Mouse (Mus musculus) liver, embryonic 11.5 days (tissue): ENCODE measurements around the gene Ncf2. TPM values are rescaled to one million over a fixed set of nuclear protein-coding genes. Genes with fewer than 3 reads are reported as not detected.

Experiments used
- ATAC-seq: fragments of 200-750 bp; cut with Nextera tagmentation; replicated peaks from 2 replicates; pipeline ENCODE4 v1.8.0; 2017; ENCODE audit warnings: moderate number of reproducible peaks, mild to moderate bottlenecking, moderate TSS enrichment, moderate library complexity; ENCODE audit not compliant: low FRiP score
- DNase-seq: peaks from one replicate; pipeline ENCODE4 v3.0.0-alpha.2; 2017; ENCODE audit warnings: low spot score
- H3K27ac ChIP-seq: fragments of 300-500 bp; sonication (generic); 2 replicates; pipeline ENCODE4 v1.5.1; 2014; ENCODE audit warnings: mild to moderate bottlenecking, low read depth, low read length, control low read depth
- H3K27me3 ChIP-seq: fragments of 300-500 bp; sonication (generic); replicated peaks from 2 replicates; pipeline ENCODE4 v1.6.1; 2014; ENCODE audit warnings: low read length, mixed read lengths; ENCODE audit not compliant: control insufficient read depth, insufficient read depth
- H3K36me3 ChIP-seq: fragments of 300-500 bp; sonication (generic); 2 replicates; pipeline ENCODE4 v1.6.1; 2014; ENCODE audit warnings: mild to moderate bottlenecking, low read length, moderate library complexity, mixed read lengths; ENCODE audit not compliant: control insufficient read depth, insufficient read depth
- H3K4me1 ChIP-seq: fragments of 300-500 bp; sonication (generic); replicated peaks from 2 replicates; pipeline ENCODE4 v1.6.1; 2014; ENCODE audit warnings: low read length, mixed read lengths; ENCODE audit not compliant: control insufficient read depth, insufficient read depth
- H3K4me2 ChIP-seq: fragments of 300-500 bp; sonication (generic); 2 replicates; pipeline ENCODE4 v1.6.1; 2014; ENCODE audit warnings: mild to moderate bottlenecking, control low read depth, moderate library complexity
- H3K4me3 ChIP-seq: fragments of 300-500 bp; sonication (generic); 2 replicates; pipeline ENCODE4 v1.5.1; 2014; ENCODE audit warnings: low read depth, low read length, control low read depth
- H3K9ac ChIP-seq: fragments of 300-500 bp; sonication (generic); 2 replicates; pipeline ENCODE4 v1.6.1; 2014; ENCODE audit warnings: low read depth, low read length, control low read depth
- H3K9me3 ChIP-seq: fragments of 300-500 bp; sonication (generic); 2 replicates; pipeline ENCODE4 v1.6.1; 2016; ENCODE audit warnings: low read length, inconsistent platforms, mixed read lengths; ENCODE audit not compliant: control insufficient read depth
- WGBS: fragments of 180-500 bp; shearing (Covaris S2); extraction: QIAGEN DNeasy Blood & Tissue Kit; methylation state at CpG from one replicate; pipeline ENCODE4 v1.1.7; 2014; 5-methylcytosine and 5-hydroxymethylcytosine counted together
- polyA plus RNA-seq: library from polyadenylated mRNA; unstranded; fragments of >200 nt; fragmentation: Nextera tagmentation; extraction: Ambion mirVana; gene quantifications from 2 replicates; pipeline ENCODE4 v1.2.1, GENCODE M21; 2014

Ncf2 gene
- 12.6 and 13.9 TPM in 2 replicates for polyA plus RNA-seq

DNA sequence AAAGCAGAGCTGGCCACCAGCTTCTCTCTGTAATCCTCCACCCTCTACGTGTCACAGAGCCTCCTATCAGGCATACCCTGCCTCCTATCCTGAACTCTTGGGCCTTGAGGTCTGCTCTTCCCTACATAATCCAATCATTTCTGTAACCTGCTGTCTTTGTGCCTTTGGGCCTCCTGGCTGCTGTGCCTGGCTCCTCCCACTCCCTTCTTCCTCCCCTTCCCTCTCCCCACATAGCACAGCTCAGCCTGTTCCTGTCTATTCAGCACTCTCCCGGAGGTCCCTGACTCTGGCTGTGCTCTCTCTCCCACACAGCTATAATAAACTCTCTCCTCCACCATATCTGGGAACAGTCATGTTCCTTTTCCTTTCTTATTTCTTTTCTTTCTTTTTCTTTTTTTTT, at the start of gene Ncf2:
Gene Ncf2, plus strand, starts transcription at position 298 of the 400 bp plus-strand sequence.
- no peak within 1 kb of the TSS for H3K4me3 ChIP-seq
- no peak within 1 kb of the TSS for H3K27ac ChIP-seq
- H3K36me3 ChIP-seq = no peaks in the 10 kb centered on the region
- H3K4me2 ChIP-seq = no peak within 1 kb of the TSS
- 11% methylated on average over 2 of the region's 2 CpGs for WGBS
- no peaks in the 10 kb centered on the region for H3K27me3 ChIP-seq
- peaks cover 16% of the 10 kb centered on the region for H3K4me1 ChIP-seq
- no peak for DNase-seq
- ATAC-seq = peak; percentile 46; the same call in 1 of the 2 replicates
- no peaks in the 10 kb centered on the region for H3K9me3 ChIP-seq
- H3K9ac ChIP-seq = no peak within 1 kb of the TSS

- no peak for ATAC-seq
- no peaks in the 10 kb centered on the region for H3K9me3 ChIP-seq
- H3K27ac ChIP-seq = no peak within 1 kb of the TSS
- no peaks in the 10 kb centered on the region for H3K27me3 ChIP-seq
- H3K4me2 ChIP-seq = no peak within 1 kb of the TSS
- H3K9ac ChIP-seq = no peak within 1 kb of the TSS
- DNase-seq = no peak
- no peaks in the 10 kb centered on the region for H3K36me3 ChIP-seq
- H3K4me1 ChIP-seq = no peaks in the 10 kb centered on the region
- H3K4me3 ChIP-seq = no peak within 1 kb of the TSS
- WGBS = 80% methylated on average over 13 of the region's 13 CpGs
Measured at GRCm38 (mm10) chr1:152750312-152750965, 49.6 kb upstream of the Ncf2 start, which contains the start of gene Apobec4. Gene Apobec4, plus strand, starts transcription at chr1:152750551.

- no peaks in the 10 kb centered on the region for H3K9me3 ChIP-seq
- H3K36me3 ChIP-seq = no peaks in the 10 kb centered on the region
- 0 out of 2 replicates have a peak, but pooled peaks cover 5% of the 10 kb centered on the region for H3K4me1 ChIP-seq
- WGBS = 49% methylated on average over 2 of the region's 2 CpGs
- H3K9ac ChIP-seq = no peak overlapping the region
- peaks cover 5% of the 10 kb centered on the region for H3K27me3 ChIP-seq
- no peak overlapping the region for H3K4me2 ChIP-seq
- no peak overlapping the region for H3K4me3 ChIP-seq
- no peak overlapping the region for H3K27ac ChIP-seq
- no peak for ATAC-seq
- DNase-seq = no peak
Measured at GRCm38 (mm10) chr1:152761791-152762190, 38.2 kb upstream of the Ncf2 start.

- Histone ChIP-seq H3K4me1 (0 out of 2 replicates have a peak, but pooled peaks cover 5% of the 10 kb centered on the region), H3K27me3 (peaks cover 5% of the 10 kb centered on the region), H3K9ac (peak within 1 kb of the TSS; percentile 94), H3K4me3 (peak within 1 kb of the TSS; percentile 99), H3K4me2 (peak within 1 kb of the TSS; percentile 99), H3K27ac (peak within 1 kb of the TSS; percentile 84), H3K36me3 (peaks cover 5% of the 10 kb centered on the region; the same call in 1 of the 2 replicates), H3K9me3 (no peaks in the 10 kb centered on the region)
- under 1% methylated on average over 86 of the region's 86 CpGs for WGBS
- peak; percentile 98 for ATAC-seq
- peak; percentile 94 for DNase-seq
Measured at GRCm38 (mm10) chr1:152766032-152766772, 33.8 kb upstream of the Ncf2 start, which contains the start of the genes Rgl1 and Arpc5. Gene Rgl1, minus strand, starts transcription at chr1:152766351. Gene Arpc5, plus strand, starts transcription at chr1:152766542.

DNA sequence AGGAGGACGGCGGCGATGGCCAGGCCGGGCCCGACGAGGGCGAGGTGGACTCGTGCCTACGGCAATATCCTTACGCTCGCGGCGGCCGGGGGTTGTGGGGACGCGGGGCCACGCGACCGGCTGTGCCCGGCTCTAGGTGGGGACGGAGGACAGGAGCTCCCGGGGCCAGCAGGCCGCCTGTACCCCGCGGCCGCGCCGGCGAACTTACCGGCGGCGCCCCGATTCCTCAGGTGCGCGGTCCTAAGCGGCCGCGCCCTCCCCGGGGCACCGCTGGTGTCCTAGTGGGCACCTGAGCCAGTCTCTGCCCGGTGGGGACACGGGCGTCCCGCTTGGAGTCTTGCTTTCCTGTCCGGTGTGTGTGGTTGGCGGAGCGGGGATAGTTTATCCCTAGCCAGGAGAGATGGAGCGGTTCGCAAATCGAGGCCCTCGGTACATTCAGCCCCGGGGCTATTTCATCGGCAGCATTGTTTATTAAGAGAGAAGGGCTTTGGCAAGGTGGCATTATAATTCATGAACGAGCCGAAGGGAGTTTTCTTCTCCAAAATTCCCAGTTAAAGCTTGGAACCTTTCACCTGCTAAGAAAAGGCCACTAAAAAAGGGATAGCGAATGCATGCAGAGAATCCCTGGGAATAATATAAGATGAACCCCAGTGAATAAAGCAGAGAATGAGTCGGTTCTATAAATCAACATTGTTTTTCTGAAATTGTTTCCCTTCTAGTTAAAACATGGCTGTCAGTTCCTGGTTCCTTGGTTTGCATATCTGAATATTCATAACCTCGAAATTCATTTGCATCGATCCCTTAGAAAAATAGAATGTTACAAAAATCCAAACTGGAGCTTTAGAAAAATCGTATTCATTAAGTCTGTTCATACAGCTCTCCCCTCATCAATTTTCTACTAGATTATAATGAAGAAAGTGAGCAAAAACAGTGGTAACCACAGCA, 32.9 kb upstream of the Ncf2 start:
- Histone ChIP-seq H3K36me3 (peaks cover 8% of the 10 kb centered on the region), H3K27me3 (peaks cover 5% of the 10 kb centered on the region), H3K4me3 (peak overlapping the region; percentile 99), H3K4me2 (peak overlapping the region; percentile 99), H3K9me3 (no peaks in the 10 kb centered on the region), H3K9ac (peak overlapping the region; percentile 94), H3K27ac (peak overlapping the region; percentile 84), H3K4me1 (0 out of 2 replicates have a peak, but pooled peaks cover 5% of the 10 kb centered on the region)
- ATAC-seq (peak; percentile 54), DNase-seq (no peak)
- WGBS = 1% methylated on average over 58 of the region's 60 CpGs

GRCm38 (mm10) chr1:152767749-152768488, 32.1 kb upstream of the Ncf2 start:
- peak; percentile 62 for ATAC-seq
- 10% methylated on average over 5 of the region's 5 CpGs for WGBS
- 0 out of 2 replicates have a peak, but pooled peaks cover 5% of the 10 kb centered on the region for H3K4me1 ChIP-seq
- H3K27me3 ChIP-seq = peaks cover 5% of the 10 kb centered on the region
- H3K27ac ChIP-seq = no peak overlapping the region
- H3K4me3 ChIP-seq = peak overlapping the region; percentile 99; the same call in 1 of the 2 replicates
- peak; percentile 67 for DNase-seq
- no peak overlapping the region for H3K9ac ChIP-seq
- H3K4me2 ChIP-seq = peak overlapping the region; percentile 99
- H3K36me3 ChIP-seq = peaks cover 12% of the 10 kb centered on the region
- H3K9me3 ChIP-seq = no peaks in the 10 kb centered on the region

DNA sequence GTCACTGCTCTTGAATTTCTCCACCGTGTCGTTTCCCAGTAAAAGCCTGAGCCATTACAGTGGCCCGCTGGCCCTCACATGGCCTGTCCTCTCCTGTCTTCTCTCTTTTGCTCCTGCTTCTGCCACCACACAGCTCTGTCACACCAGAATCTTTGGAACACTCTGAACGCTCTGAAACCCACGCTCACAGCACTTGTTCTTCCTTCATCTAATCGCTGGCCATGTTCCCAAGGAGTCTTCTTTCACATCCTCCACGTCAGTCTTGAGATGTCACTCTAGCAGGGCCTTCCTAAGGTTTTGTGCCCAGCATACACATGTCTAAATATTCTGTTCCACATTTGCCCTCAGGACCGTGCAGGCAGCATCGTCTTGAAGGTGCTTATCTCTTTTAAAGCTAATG, 29.0 kb upstream of the Ncf2 start:
- no peak overlapping the region for H3K27ac ChIP-seq
- no peak overlapping the region for H3K4me2 ChIP-seq
- peaks cover 17% of the 10 kb centered on the region for H3K36me3 ChIP-seq
- no peak for ATAC-seq
- no peaks in the 10 kb centered on the region for H3K4me1 ChIP-seq
- no peak overlapping the region for H3K4me3 ChIP-seq
- no peaks in the 10 kb centered on the region for H3K9me3 ChIP-seq
- no peak overlapping the region for H3K9ac ChIP-seq
- WGBS = 90% methylated on average over 9 of the region's 9 CpGs
- DNase-seq = no peak
- H3K27me3 ChIP-seq = no peaks in the 10 kb centered on the region
